Mouse (Mus musculus) embryonic facial prominence, embryonic 15.5 days (tissue): ENCODE measurements around the gene Cd9. TPM values are rescaled to one million over a fixed set of nuclear protein-coding genes. Genes with fewer than 3 reads are reported as not detected.

Source experiments
- ATAC-seq: fragments of 200-750 bp; cut with Nextera tagmentation; 2 replicates; pipeline ENCODE4 v1.8.0; 2017; ENCODE audit warnings: low read depth, moderate TSS enrichment; ENCODE audit not compliant: insufficient number of reproducible peaks, low FRiP score, low TSS enrichment
- H3K27ac ChIP-seq: fragments of 300-500 bp; sonication (generic); replicated peaks from 2 replicates; pipeline ENCODE4 v1.5.1; 2015; ENCODE audit warnings: mild to moderate bottlenecking, inconsistent platforms
- H3K27me3 ChIP-seq: fragments of 300-500 bp; sonication (generic); 2 replicates; pipeline ENCODE4 v1.6.1; 2015; ENCODE audit warnings: inconsistent platforms
- H3K36me3 ChIP-seq: fragments of 300-500 bp; sonication (generic); 2 replicates; pipeline ENCODE4 v1.6.1; 2015; ENCODE audit warnings: mild to moderate bottlenecking, inconsistent platforms
- H3K4me1 ChIP-seq: fragments of 300-500 bp; sonication (generic); 2 replicates; pipeline ENCODE4 v1.6.1; 2015; ENCODE audit warnings: inconsistent platforms
- H3K4me2 ChIP-seq: fragments of 300-500 bp; sonication (generic); replicated peaks from 2 replicates; pipeline ENCODE4 v1.6.1; 2015; ENCODE audit warnings: mild to moderate bottlenecking, inconsistent platforms
- H3K4me3 ChIP-seq: fragments of 300-500 bp; sonication (generic); replicated peaks from 2 replicates; pipeline ENCODE4 v1.5.1; 2015; ENCODE audit warnings: mild to moderate bottlenecking, inconsistent platforms
- H3K9ac ChIP-seq: fragments of 300-500 bp; sonication (generic); 2 replicates; pipeline ENCODE4 v1.6.1; 2015; ENCODE audit warnings: inconsistent platforms
- H3K9me3 ChIP-seq: fragments of 300-500 bp; sonication (generic); replicated peaks from 2 replicates; pipeline ENCODE4 v1.6.1; 2016; ENCODE audit warnings: inconsistent platforms
- WGBS: fragments of 180-500 bp; shearing (Covaris S2); methylation state at CpG from one replicate; pipeline ENCODE4 v1.1.7; 2015; 5-methylcytosine and 5-hydroxymethylcytosine counted together
- polyA plus RNA-seq: library from polyadenylated mRNA; unstranded; fragments of >200 nt; fragmentation: Nextera tagmentation; extraction: Ambion mirVana; gene quantifications from 2 replicates; pipeline ENCODE4 v1.2.1, GENCODE M21; 2015

The Cd9 gene
- polyA plus RNA-seq, 1 experiment from 2014 or later: 366 TPM

GRCm38 (mm10) chr6:125473939-125474338 lies 20.7 kb downstream of the Cd9 start:
- H3K36me3 ChIP-seq: no peaks in the 10 kb centered on the region
- H3K27ac ChIP-seq: no peak overlapping the region
- no peak overlapping the region for H3K4me3 ChIP-seq
- 78% methylated on average over 5 of the region's 5 CpGs for WGBS
- peaks cover 67% of the 10 kb centered on the region for H3K4me1 ChIP-seq
- no peak for ATAC-seq
- no peak overlapping the region for H3K9ac ChIP-seq
- no peaks in the 10 kb centered on the region for H3K9me3 ChIP-seq
- no peak overlapping the region for H3K4me2 ChIP-seq
- H3K27me3 ChIP-seq: no peaks in the 10 kb centered on the region

- H3K9me3 ChIP-seq: no peaks in the 10 kb centered on the region
- H3K4me3 ChIP-seq: no peak overlapping the region
- H3K4me1 ChIP-seq: peaks cover 68% of the 10 kb centered on the region
- H3K36me3 ChIP-seq: no peaks in the 10 kb centered on the region
- ATAC-seq: no peak
- H3K27me3 ChIP-seq: no peaks in the 10 kb centered on the region
- H3K4me2 ChIP-seq: no peak overlapping the region
- 92% methylated on average over 9 of the region's 9 CpGs for WGBS
- no peak overlapping the region for H3K9ac ChIP-seq
- H3K27ac ChIP-seq: no peak overlapping the region
Measured at GRCm38 (mm10) chr6:125473321-125473721, 21.3 kb downstream of the Cd9 start.

- WGBS: 56% methylated on average over 4 of the region's 4 CpGs
- Histone ChIP-seq H3K4me1 (peaks cover 67% of the 10 kb centered on the region), H3K27ac (no peak overlapping the region; the same call in 1 of the 2 replicates), H3K4me3 (no peak overlapping the region), H3K9me3 (no peaks in the 10 kb centered on the region), H3K36me3 (no peaks in the 10 kb centered on the region), H3K4me2 (no peak overlapping the region), H3K9ac (no peak overlapping the region), H3K27me3 (no peaks in the 10 kb centered on the region)
- no peak for ATAC-seq
Measured at GRCm38 (mm10) chr6:125471921-125472320, 22.7 kb downstream of the Cd9 start.

- ATAC-seq: no peak
- Histone ChIP-seq H3K27ac (peak overlapping the region; percentile 44; the same call in 1 of the 2 replicates), H3K4me3 (no peak overlapping the region), H3K9me3 (no peaks in the 10 kb centered on the region), H3K9ac (no peak overlapping the region), H3K36me3 (no peaks in the 10 kb centered on the region), H3K27me3 (no peaks in the 10 kb centered on the region), H3K4me2 (no peak overlapping the region), H3K4me1 (peaks cover 65% of the 10 kb centered on the region)
- 68% methylated on average over 7 of the region's 7 CpGs for WGBS
Measured at GRCm38 (mm10) chr6:125471326-125471725, 23.3 kb downstream of the Cd9 start.

- no peak overlapping the region for H3K9ac ChIP-seq
- 60% methylated on average over 5 of the region's 5 CpGs for WGBS
- H3K36me3 ChIP-seq: no peaks in the 10 kb centered on the region
- peaks cover 58% of the 10 kb centered on the region for H3K4me1 ChIP-seq
- no peak for ATAC-seq
- no peak overlapping the region for H3K27ac ChIP-seq
- no peaks in the 10 kb centered on the region for H3K9me3 ChIP-seq
- no peak overlapping the region for H3K4me2 ChIP-seq
- H3K27me3 ChIP-seq: no peaks in the 10 kb centered on the region
- no peak overlapping the region for H3K4me3 ChIP-seq
Measured at GRCm38 (mm10) chr6:125470616-125471015, 24.0 kb downstream of the Cd9 start.

- no peaks in the 10 kb centered on the region for H3K27me3 ChIP-seq
- H3K9me3 ChIP-seq: no peaks in the 10 kb centered on the region
- no peak overlapping the region for H3K4me3 ChIP-seq
- ATAC-seq: no peak
- peaks cover 51% of the 10 kb centered on the region for H3K4me1 ChIP-seq
- 0 out of 2 replicates have a peak, but pooled peaks cover 1% of the 10 kb centered on the region for H3K36me3 ChIP-seq
- peak overlapping the region; percentile 75; the same call in 1 of the 2 replicates for H3K27ac ChIP-seq
- no peak overlapping the region for H3K9ac ChIP-seq
- WGBS: 57% methylated on average over 4 of the region's 4 CpGs
- H3K4me2 ChIP-seq: no peak overlapping the region
Measured at GRCm38 (mm10) chr6:125469222-125469621, 25.4 kb downstream of the Cd9 start.

GRCm38 (mm10) chr6:125468179-125468960 lies 26.2 kb downstream of the Cd9 start:
- no peaks in the 10 kb centered on the region for H3K27me3 ChIP-seq
- peak overlapping the region; percentile 75 for H3K27ac ChIP-seq
- H3K4me3 ChIP-seq: no peak overlapping the region
- WGBS: 40% methylated on average over 21 of the region's 21 CpGs
- H3K4me1 ChIP-seq: peaks cover 45% of the 10 kb centered on the region
- H3K36me3 ChIP-seq: peaks cover 10% of the 10 kb centered on the region; the same call in 1 of the 2 replicates
- no peak overlapping the region for H3K9ac ChIP-seq
- H3K9me3 ChIP-seq: no peaks in the 10 kb centered on the region
- no peak overlapping the region for H3K4me2 ChIP-seq
- no peak for ATAC-seq

GRCm38 (mm10) chr6:125467301-125467715 lies 27.3 kb downstream of the Cd9 start:
- no peaks in the 10 kb centered on the region for H3K9me3 ChIP-seq
- H3K4me1 ChIP-seq: peaks cover 40% of the 10 kb centered on the region
- H3K4me3 ChIP-seq: no peak overlapping the region
- H3K27me3 ChIP-seq: no peaks in the 10 kb centered on the region
- no peak overlapping the region for H3K9ac ChIP-seq
- no peak overlapping the region for H3K4me2 ChIP-seq
- ATAC-seq: peak; percentile 72
- peaks cover 13% of the 10 kb centered on the region for H3K36me3 ChIP-seq
- peak overlapping the region; percentile 75 for H3K27ac ChIP-seq
- WGBS: 57% methylated on average over 16 of the region's 16 CpGs

- Histone ChIP-seq H3K4me3 (no peak overlapping the region), H3K9me3 (no peaks in the 10 kb centered on the region), H3K9ac (no peak overlapping the region), H3K27me3 (no peaks in the 10 kb centered on the region), H3K36me3 (peaks cover 46% of the 10 kb centered on the region), H3K27ac (no peak overlapping the region), H3K4me2 (no peak overlapping the region), H3K4me1 (peaks cover 6% of the 10 kb centered on the region)
- no peak for ATAC-seq
- 77% methylated on average over 7 of the region's 7 CpGs for WGBS
Measured at GRCm38 (mm10) chr6:125462312-125462711, 32.3 kb downstream of the Cd9 start.

GRCm38 (mm10) chr6:125461788-125462187 lies 32.8 kb downstream of the Cd9 start:
- Histone ChIP-seq H3K4me3 (no peak overlapping the region), H3K27me3 (no peaks in the 10 kb centered on the region), H3K27ac (no peak overlapping the region), H3K9me3 (no peaks in the 10 kb centered on the region), H3K4me1 (peaks cover 5% of the 10 kb centered on the region; the same call in 1 of the 2 replicates), H3K9ac (no peak overlapping the region), H3K36me3 (peaks cover 46% of the 10 kb centered on the region), H3K4me2 (no peak overlapping the region)
- no peak for ATAC-seq
- WGBS: 48% methylated on average over 8 of the region's 8 CpGs

- no peaks in the 10 kb centered on the region for H3K9me3 ChIP-seq
- 76% methylated on average over 7 of the region's 7 CpGs for WGBS
- H3K27me3 ChIP-seq: no peaks in the 10 kb centered on the region
- H3K36me3 ChIP-seq: peaks cover 46% of the 10 kb centered on the region
- ATAC-seq: no peak
- H3K9ac ChIP-seq: no peak overlapping the region
- H3K4me1 ChIP-seq: peaks cover 4% of the 10 kb centered on the region
- no peak overlapping the region for H3K4me2 ChIP-seq
- no peak overlapping the region for H3K27ac ChIP-seq
- no peak overlapping the region for H3K4me3 ChIP-seq
Measured at GRCm38 (mm10) chr6:125461325-125461724, 33.3 kb downstream of the Cd9 start.

GRCm38 (mm10) chr6:125460589-125460988 lies 34.0 kb downstream of the Cd9 start:
- Histone ChIP-seq H3K36me3 (peaks cover 46% of the 10 kb centered on the region), H3K27me3 (no peaks in the 10 kb centered on the region), H3K9me3 (no peaks in the 10 kb centered on the region), H3K27ac (no peak overlapping the region), H3K4me3 (no peak overlapping the region), H3K4me2 (no peak overlapping the region), H3K4me1 (peaks cover 12% of the 10 kb centered on the region), H3K9ac (no peak overlapping the region)
- 73% methylated on average over 11 of the region's 11 CpGs for WGBS
- ATAC-seq: no peak
